In genomic region chr11:79006417-79006816, GRCm38 (mm10) we compare ENCODE assay signal across 20 mouse cellular contexts. TPM values are rescaled to one million over a fixed set of nuclear protein-coding genes. Genes with fewer than 3 reads are reported as not detected.
DNase-seq lines count a peak whose midpoint lies in the region; ATAC-seq and TF ChIP-seq lines count a peak whose summit lies in the region.
"Had no signal": no experiment of that assay in that cellular context is flagged by ENCODE, and none has a peak within 500 bp of the region (broad histone marks: within the 10 kb centered on the region; RNA-seq: fewer than 3 reads in every experiment).

No protein-coding gene starts in this region.

- H3K9me3 ChIP-seq in intestine, embryonic 15.5 days = no peaks in the 10 kb centered on the region
- H3K9me3 ChIP-seq in stomach, postnatal 0 days (ENCODE audit: control insufficient read depth, low read length) = no peaks in the 10 kb centered on the region
- H3K9me3 ChIP-seq: forebrain, embryonic 12.5 days; heart, embryonic 13.5 days; limb, embryonic 10.5 days; midbrain, embryonic 12.5 days had no signal

- 42% methylated on average over 5 of the region's 5 CpGs for WGBS in intestine, embryonic 15.5 days
- 45% methylated on average over 5 of the region's 5 CpGs for whole genome bisulfite sequencing in stomach, postnatal 0 days

- no peaks in the 10 kb centered on the region for H3K27me3 ChIP-seq in intestine, embryonic 15.5 days (replicated peaks)
- H3K27me3 ChIP-seq in stomach, postnatal 0 days (ENCODE audit: control insufficient read depth, insufficient read depth, low read length) = no peaks in the 10 kb centered on the region
- H3K27me3 ChIP-seq: forebrain, embryonic 12.5 days; heart, embryonic 13.5 days; midbrain, embryonic 12.5 days had no signal

- H3K4me3 ChIP-seq in intestine, embryonic 15.5 days (replicated peaks) = no peak overlapping the region
- no peak overlapping the region for H3K4me3 ChIP-seq in stomach, postnatal 0 days (ENCODE audit: low read depth, low read length)
- H3K4me3 ChIP-seq: forebrain, embryonic 12.5 days; gastrocnemius, adult 2 months; heart, embryonic 13.5 days; limb, embryonic 10.5 days; midbrain, embryonic 12.5 days had no signal

- TF ChIP-seq EP300 in stomach, postnatal 0 days (optimal IDR thresholded peaks at IDR 0.05) = no peak

- peak; percentile 9; the same call in 1 of the 2 replicates for ATAC-seq in intestine, embryonic 15.5 days
- peak; percentile 35 for ATAC-seq in stomach, postnatal 0 days (ENCODE audit: low FRiP score, low TSS enrichment)

- H3K9ac ChIP-seq in intestine, embryonic 15.5 days = no peak overlapping the region
- no peak overlapping the region for H3K9ac ChIP-seq in stomach, postnatal 0 days (ENCODE audit: low read length)
- H3K9ac ChIP-seq: forebrain, embryonic 12.5 days; heart, embryonic 13.5 days; hindbrain, embryonic 14.5 days; liver, embryonic 14.5 days; midbrain, embryonic 12.5 days had no signal

- no peak overlapping the region for H3K4me2 ChIP-seq in intestine, embryonic 15.5 days (replicated peaks)
- H3K4me2 ChIP-seq in stomach, postnatal 0 days (replicated peaks; ENCODE audit: low read depth) = no peak overlapping the region
- H3K4me2 ChIP-seq: forebrain, embryonic 12.5 days; heart, embryonic 13.5 days; hindbrain, embryonic 14.5 days; midbrain, embryonic 12.5 days had no signal

- DNase-seq in heart, adult 11 months = peak; percentile 63
- DNase-seq in heart, adult 8-10 months (ENCODE audit: low spot score) = no peak
- DNase-seq in thymus, postnatal 14 days = peak; percentile 11
- DNase-seq in thymus, postnatal 4 days = no peak
- peak; percentile 10 for DNase-seq in stomach, postnatal 0 days (ENCODE audit: low spot score)
- DNase-seq in left cerebral cortex, adult 11 months (ENCODE audit: low spot score) = no peak
- DNase-seq in kidney, postnatal 10 days = no peak
- DNase-seq: cerebellum, adult 2 months; gastrocnemius, adult 2 months; kidney, adult 18-20 months; kidney, postnatal 4 days; layer of hippocampus, adult 9-11 months; right cerebral cortex, postnatal 14 days had no signal

- no peaks in the 10 kb centered on the region for H3K36me3 ChIP-seq in intestine, embryonic 15.5 days
- no peaks in the 10 kb centered on the region for H3K36me3 ChIP-seq in stomach, postnatal 0 days (ENCODE audit: control insufficient read depth, insufficient read depth, low read length)
- H3K36me3 ChIP-seq: forebrain, embryonic 12.5 days; heart, embryonic 13.5 days; limb, embryonic 10.5 days; midbrain, embryonic 12.5 days had no signal

- peaks cover 32% of the 10 kb centered on the region for H3K4me1 ChIP-seq in intestine, embryonic 15.5 days (replicated peaks)
- H3K4me1 ChIP-seq in stomach, postnatal 0 days (replicated peaks; ENCODE audit: control insufficient read depth, insufficient read depth) = peaks cover 3% of the 10 kb centered on the region; the same call in 1 of the 2 replicates
- H3K4me1 ChIP-seq: forebrain, embryonic 12.5 days; midbrain, embryonic 12.5 days had no signal

- H3K27ac ChIP-seq in intestine, embryonic 15.5 days = no peak overlapping the region
- H3K27ac ChIP-seq in stomach, postnatal 0 days (replicated peaks) = no peak overlapping the region
- H3K27ac ChIP-seq: forebrain, embryonic 12.5 days; gastrocnemius, adult 2 months; heart, embryonic 13.5 days; hindbrain, embryonic 14.5 days; limb, embryonic 10.5 days; liver, embryonic 14.5 days; midbrain, embryonic 12.5 days had no signal

- no peak for TF ChIP-seq CTCF in stomach, postnatal 0 days (IDR thresholded peaks at IDR 0.05; ENCODE audit: low read depth)

RNA-seq across cellular contexts. Expression of gene Lgals9, which starts 21.7 kb away (rescaled TPM):
- total RNA-seq in heart, adult 8-10 months (2022) = 10 to 100 TPM; 15.9 to 19.3 (median 17.1) TPM
- polyA plus RNA-seq in intestine, embryonic 15.5 days (2015; fragmentation: Nextera tagmentation; extraction: Ambion mirVana) = 71.1 and 73.1 TPM in 2 replicates
- 412 and 435 TPM in 2 replicates for polyA plus RNA-seq in stomach, postnatal 0 days (2015; fragmentation: Nextera tagmentation; extraction: Ambion mirVana)

Comparison
In these comparisons a context has a peak if more than half of its experiments do, and no peak if none do; other contexts are left out.
1. DNase-seq: peak in heart, adult 11 months (single experiment), thymus, postnatal 14 days (single experiment) and stomach, postnatal 0 days (single experiment); none in heart, adult 8-10 months (single experiment), thymus, postnatal 4 days (single experiment), left cerebral cortex, adult 11 months (single experiment) and kidney, postnatal 10 days (single experiment).